ENCODE assay signal across 9 mouse cellular contexts in the genomic region with DNA sequence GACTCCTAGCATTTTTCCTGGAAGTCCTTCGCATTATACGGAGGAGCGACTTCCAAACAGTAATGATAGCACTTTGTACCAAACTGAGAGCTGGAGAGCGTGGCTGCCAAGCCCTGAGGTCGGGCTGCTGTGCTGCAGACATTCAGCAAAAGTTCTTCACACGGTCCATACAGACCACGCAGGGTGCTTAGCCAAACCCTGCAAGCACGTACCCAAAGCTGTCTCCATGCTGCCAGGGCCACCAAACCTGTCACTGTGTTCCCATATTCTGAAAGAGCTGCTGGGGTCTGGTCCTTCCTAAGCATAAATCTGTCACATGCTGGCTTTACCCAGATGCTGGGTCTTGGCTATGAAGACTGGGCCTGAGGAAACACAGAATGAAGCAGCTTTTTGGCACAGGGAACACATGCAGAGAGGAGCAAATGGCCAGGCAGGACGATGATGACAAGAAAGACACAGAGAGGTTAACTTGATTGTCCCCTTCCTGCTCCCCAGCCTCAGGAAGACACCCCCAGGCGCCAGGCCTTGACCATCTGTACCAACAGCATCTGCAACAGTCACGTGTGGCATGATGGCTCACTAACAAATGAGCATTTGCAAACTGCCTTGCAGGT.
DNase-seq lines count a peak whose midpoint lies in the region.
"Had no signal": no experiment of that assay in that cellular context is flagged by ENCODE, and none has a peak within 500 bp of the region (broad histone marks: within the 10 kb centered on the region; RNA-seq: fewer than 3 reads in every experiment).

No protein-coding gene starts in this region.

- H3K36me3 ChIP-seq in limb, embryonic 10.5 days, result no peaks in the 10 kb centered on the region

- 64% methylated on average over 11 of the region's 11 CpGs for WGBS in limb, embryonic 10.5 days

- peak; percentile 19 for DNase-seq in lung, postnatal 10 days
- DNase-seq in lung, postnatal 25 days (ENCODE audit: low spot score), result no peak
- DNase-seq in heart, adult 9 months (ENCODE audit: low spot score in 2 of 2), result peak; percentile 20 to 32
- no peak for DNase-seq in limb, embryonic 10.5 days (ENCODE audit: low spot score)
- no peak for DNase-seq in T-cell, adult 2 months (ENCODE audit: low spot score)
- DNase-seq in retina, postnatal 1 day, result no peak
- DNase-seq in adrenal gland, postnatal 10 days, result no peak
- DNase-seq: right cerebral cortex, postnatal 14 days; thymus, postnatal 36 days had no signal

- no peak overlapping the region for H3K4me3 ChIP-seq in limb, embryonic 10.5 days

- no peaks in the 10 kb centered on the region for H3K9me3 ChIP-seq in limb, embryonic 10.5 days (replicated peaks)

- H3K27ac ChIP-seq in limb, embryonic 10.5 days, result peak overlapping the region; percentile 79

- H3K4me1 ChIP-seq in limb, embryonic 10.5 days, result peaks cover 42% of the 10 kb centered on the region

- H3K27me3 ChIP-seq in limb, embryonic 10.5 days (ENCODE audit: low read depth, poor library complexity, severe bottlenecking), result no peaks in the 10 kb centered on the region

Comparison
In these comparisons a context has a peak if more than half of its experiments do, and no peak if none do; other contexts are left out.
1. DNase-seq: peak in lung, postnatal 10 days (single experiment) and heart, adult 9 months (2 of 2); none in lung, postnatal 25 days (single experiment), limb, embryonic 10.5 days (single experiment), T-cell, adult 2 months (single experiment), retina, postnatal 1 day (single experiment) and adrenal gland, postnatal 10 days (single experiment).